Mouse (Mus musculus): Measurements from ENCODE around the gene Frem1.

Frem1 gene

DNA sequence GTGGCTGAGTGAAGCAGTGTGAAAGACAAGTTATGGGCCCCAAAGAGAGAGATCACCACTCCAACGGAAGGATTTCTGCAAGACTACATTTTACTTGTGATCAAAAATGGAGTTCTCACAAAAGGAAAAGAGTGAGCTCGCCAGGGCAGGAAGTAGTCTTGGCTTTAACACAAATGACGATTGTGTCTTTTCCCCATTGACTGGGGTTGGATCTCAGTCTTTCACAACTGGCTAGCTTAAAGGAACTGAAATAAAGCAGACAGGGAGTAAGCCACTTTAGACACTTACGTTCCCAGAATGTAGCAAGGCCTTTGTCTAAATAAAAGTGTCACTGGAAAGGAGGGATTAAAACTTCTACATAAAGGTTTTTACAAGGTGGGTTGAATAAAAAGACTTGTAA is 185.0 kb downstream of the Frem1 start:
- DNase-seq: no peak

DNA sequence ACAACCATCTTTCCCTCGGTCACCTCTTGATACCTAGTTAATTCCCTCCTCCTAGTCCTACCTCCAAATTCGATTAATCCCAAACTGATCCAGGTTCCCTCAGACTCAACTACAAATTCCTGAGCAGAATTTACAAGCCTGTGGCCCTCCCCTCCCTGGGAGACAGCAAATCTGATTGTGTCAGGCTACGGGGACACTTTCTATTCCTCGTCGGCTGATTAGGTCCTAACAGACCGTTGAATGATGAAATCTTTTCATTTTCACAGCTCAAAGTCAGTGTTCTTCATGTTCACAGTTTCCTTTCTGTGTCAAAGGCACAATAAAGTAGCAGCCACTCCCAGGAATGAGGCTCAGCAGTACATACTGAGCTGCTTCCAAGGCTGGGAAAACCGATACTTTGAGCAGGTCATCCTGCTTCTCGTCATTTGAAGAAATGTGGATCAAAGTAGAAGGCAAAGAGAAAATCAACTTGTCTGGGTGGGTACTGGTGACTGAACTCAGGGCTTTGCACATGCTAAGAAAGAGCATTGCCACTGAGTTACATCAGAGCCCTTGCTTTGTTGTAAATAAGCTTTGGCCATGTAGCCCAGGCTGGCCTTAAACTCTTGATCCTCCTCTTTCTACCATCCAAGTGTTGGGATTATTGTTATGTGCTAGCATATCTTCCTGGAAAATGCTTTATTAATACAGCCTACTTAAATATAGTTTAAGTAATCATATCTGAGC is 187.0 kb downstream of the Frem1 start:
- no peak for DNase-seq

DNA sequence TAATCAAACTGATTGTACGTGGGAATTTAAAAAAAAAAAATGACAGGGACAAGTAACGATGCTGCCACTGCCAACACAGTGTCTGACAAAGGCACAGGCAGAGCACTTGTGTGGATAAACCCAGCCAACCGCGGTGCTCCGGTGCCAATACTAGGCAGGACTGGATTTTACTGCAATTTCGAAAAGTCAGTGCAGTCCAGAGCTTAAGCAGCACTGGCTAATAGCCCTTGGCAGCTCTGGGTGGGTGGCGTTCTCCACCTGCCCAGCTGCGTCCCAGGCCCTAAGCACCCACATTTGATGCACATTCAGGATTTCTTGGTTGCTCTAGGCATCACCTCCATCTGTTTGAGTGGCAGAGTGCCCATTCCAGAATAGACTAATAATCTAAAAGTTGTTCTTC is 188.8 kb downstream of the Frem1 start:
- peak; percentile 10 to 18 for DNase-seq

DNA sequence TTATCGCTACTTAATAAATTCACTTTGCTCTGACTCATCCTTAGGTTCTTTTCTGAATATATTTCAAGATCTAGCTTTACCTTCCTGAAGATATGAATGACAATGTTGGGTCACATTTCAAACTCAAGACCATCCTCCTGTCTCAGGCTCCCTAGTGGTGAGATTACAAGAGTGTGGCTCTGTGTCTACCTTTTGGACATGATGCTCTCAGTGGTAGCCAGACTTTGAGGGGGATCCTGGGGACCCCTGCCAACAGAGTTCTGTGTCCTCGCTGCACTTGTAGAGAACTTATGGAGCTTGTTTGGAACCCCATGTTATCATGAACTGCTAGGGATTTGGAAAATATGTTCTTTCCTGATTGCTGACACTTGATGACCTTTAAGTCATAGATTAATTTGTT is 190.7 kb downstream of the Frem1 start:
- no peak for DNase-seq

DNA sequence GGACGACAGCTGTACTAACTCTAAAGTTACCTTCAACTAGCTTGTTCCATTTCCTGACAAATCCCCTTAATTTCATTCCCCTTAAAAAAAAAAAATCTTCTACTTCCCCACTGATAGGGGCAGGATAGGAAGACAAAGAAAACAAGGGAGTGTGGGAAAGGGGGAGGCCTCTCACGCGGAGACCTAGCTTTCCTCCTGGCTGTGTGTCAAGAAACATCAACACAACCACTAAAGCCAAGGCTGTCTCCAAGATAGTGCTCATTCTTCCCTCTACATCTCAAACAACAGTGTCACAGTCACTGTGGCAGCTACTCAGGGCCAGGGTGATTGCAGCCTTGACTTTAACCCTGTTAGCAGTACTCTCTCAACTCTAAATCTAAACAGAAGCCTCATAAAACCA is 191.6 kb downstream of the Frem1 start:
- DNase-seq: no peak

DNA sequence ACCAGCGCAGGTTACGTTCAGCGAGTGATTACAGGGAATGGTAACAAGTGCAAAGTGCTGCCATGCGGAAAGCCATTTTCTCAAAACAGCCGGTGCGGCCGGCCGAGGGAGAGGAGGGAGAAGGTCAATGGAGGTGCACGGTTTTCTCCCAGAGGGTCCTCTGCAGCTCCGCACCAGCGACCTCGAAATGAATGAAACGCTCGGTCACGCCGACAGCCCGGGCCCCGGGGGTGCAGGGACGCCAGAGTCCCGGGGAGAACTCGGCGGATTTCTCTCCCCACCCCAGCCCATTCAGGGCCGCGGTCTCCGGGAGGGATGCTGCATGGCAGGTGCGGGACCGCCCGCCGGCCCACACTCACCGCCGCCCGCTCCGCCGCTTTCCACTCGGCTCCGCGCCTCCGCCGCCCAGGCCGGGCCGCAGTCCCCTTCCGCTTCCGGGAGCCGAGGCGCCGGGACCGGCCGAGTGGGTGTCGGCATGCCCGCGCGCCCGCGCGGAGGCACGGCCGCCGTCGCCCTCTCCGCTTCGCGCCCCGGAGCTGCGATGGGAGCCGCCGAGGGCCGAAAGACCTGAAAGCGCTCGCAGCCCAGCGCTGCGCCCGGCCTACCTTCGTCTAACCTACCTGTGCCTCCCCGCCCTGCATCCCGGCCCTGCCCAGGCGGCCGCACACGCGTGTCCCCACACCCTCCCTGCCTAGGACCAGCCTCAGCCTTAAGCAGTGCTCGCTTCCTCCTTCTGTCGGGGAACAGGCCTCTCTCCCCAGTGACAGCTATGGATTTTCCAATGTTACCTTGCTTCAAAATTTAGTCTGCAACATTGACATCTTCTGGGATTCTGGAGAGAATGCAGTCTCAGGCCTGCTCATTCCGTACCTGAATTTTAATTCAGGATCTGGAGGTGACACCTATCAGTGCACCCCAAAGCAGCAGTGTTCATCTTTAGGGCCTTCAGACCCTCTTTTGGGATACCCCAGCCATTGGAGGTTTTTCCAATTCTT is 192.7 kb downstream of the Frem1 start, which contains the start of gene Zdhhc21:
Zdhhc21 (minus strand) TSS at position 828 of the 995 bp plus-strand sequence.
- peak; percentile 79 to 90 for DNase-seq

DNA sequence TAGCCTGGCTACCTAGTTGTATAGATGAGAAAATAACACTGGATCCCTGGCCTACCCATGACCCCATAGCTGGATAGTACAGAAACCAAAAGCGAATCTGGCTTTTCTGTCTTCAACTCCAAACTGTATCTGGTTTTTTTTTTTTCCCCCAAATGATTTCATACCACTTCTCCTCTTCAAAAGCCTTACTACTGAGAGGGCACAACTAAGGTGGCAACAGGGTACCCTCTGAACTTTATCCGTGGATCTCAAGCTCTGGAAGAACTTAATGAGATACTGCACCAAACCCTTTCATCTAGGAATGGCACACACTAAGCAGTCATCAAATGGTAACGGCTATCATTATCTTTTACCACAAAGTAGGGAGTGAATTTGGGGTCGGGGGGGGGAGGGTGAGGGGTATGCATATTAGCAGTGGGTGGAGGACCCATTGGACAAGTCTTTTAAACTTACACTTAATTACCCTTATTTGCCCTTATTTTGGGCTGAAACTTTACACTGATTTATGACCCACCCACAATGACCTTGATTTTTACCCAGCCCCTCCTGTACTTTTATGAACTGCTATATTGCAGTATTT is 193.6 kb downstream of the Frem1 start:
- DNase-seq: no peak

DNA sequence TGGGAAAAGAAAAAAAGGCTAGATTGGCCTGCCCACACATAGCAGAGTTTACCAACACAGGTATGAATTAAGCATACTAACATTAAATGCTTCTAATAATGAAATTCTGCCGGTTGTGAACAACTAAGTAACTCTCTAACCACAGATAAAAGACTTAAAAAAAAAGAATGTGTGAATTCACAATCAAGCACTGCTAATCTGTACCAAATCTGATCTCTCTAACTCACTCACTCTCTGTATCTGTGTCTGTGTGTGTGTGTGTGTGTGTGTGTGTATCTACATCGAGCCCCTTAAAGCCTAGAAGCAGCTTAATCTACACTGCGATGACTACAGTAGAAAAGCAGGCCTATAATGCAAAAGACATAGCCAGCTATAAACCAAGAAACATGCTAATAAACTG is 195.2 kb downstream of the Frem1 start:
- DNase-seq: no peak

DNA sequence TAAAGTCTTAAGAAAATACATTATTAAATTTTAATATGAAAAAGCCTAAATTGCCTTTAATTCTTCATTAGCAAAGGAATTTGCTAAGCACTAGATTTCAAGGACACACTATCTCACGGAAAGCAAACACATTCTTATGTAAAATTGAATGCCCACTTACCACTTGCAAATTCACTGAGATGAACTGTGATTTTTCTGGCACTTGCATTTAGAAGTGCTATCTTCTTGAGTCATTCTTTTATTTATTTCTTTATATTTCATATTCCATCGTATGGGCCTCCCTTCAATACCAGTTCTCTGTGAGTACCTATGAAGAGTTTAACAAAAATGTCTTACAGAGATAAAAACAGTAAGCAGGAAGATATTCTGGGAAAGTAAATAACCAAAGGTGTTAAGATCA is 198.3 kb downstream of the Frem1 start:
- DNase-seq: no peak

DNA sequence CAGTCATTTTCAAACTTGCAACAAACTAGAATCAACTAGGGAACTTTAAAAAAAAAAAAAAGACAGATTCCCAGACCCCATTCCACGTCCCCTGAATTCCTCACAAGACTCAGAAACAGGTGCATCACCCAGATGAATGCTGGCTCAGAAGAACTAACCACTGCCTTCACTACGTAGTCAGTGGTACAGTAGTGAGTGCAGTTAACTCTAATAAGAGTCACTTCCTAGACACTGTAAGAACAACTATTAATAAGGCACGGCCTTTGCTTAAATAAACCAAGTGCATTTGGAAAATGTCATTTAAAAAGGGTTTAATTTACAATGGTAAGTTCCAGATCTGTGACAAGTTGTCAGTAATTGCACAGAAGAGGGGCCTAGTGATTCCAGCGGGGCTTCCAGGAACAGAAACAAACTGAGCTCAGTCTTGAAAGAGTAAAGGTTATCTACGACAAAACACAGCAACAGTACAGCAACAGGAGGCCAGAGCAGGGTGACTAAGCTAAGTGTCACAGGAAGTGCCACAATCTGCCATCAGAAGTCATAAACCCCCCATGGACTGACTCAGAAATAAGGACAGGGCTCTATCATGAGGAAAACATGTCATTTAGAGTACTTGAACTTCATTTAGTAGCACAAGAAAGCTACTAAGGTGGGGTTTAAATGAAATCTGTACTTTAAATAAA is 203.4 kb downstream of the Frem1 start:
- no peak for DNase-seq
